Mouse (Mus musculus) myocyte (in vitro differentiated cells): ENCODE data around the gene Zxdc. TPM values are rescaled to one million over a fixed set of nuclear protein-coding genes. Genes with fewer than 3 reads are reported as not detected.

Experiments used
- H3K27me3 ChIP-seq: one replicate; pipeline ENCODE4 v1.6.1; 2011; ENCODE audit not compliant: control insufficient read depth, insufficient read depth, insufficient read length
- H3K36me3 ChIP-seq: one replicate; pipeline ENCODE4 v1.6.1; 2011; ENCODE audit not compliant: control insufficient read depth, insufficient read depth
- H3K4me2 ChIP-seq: one replicate; pipeline ENCODE4 v1.6.1; 2011; ENCODE audit warnings: low read depth, control low read depth
- H3K4me3 ChIP-seq: one replicate; pipeline ENCODE4 v1.5.1; 2011; ENCODE audit warnings: mild to moderate bottlenecking, control low read depth, moderate library complexity
- H3K79me2 ChIP-seq: one replicate; pipeline ENCODE4 v1.6.1; 2011; ENCODE audit not compliant: control insufficient read depth, insufficient read depth
- H3ac ChIP-seq: one replicate; pipeline ENCODE4 v1.6.1; 2011; ENCODE audit not compliant: control insufficient read depth, insufficient read length
- CEBPB ChIP-seq: IDR thresholded peaks from 2 replicates; pipeline ENCODE4 v1.6.1; 2011; ENCODE audit warnings: mild to moderate bottlenecking, moderate library complexity; ENCODE audit not compliant: poor library complexity, insufficient read depth, severe bottlenecking
- E2F4 ChIP-seq: IDR thresholded peaks from one replicate; pipeline ENCODE4 v1.6.1; 2011; ENCODE audit warnings: mild to moderate bottlenecking, control low read depth, moderate library complexity; ENCODE audit not compliant: insufficient read depth
- MAX ChIP-seq: IDR thresholded peaks from one replicate; pipeline ENCODE4 v1.6.1; 2011; ENCODE audit warnings: low read depth, mild to moderate bottlenecking, control low read depth
- MYOD1 ChIP-seq, 3 experiments: IDR thresholded peaks; one replicate each; pipeline ENCODE4 v1.6.1; 2011; ENCODE audit warnings: control low read depth in 2 of 3, low read depth in 2 of 3, mild to moderate bottlenecking in 2 of 3, moderate library complexity in 1 of 3; ENCODE audit not compliant: insufficient read length in 2 of 3, control insufficient read depth in 1 of 3
- MYOG ChIP-seq, 3 experiments: IDR thresholded peaks; one replicate each; pipeline ENCODE4 v1.6.1; 2011; ENCODE audit warnings: control low read depth in 2 of 3, low read depth in 2 of 3, mild to moderate bottlenecking in 2 of 3; ENCODE audit not compliant: insufficient read length in 2 of 3, control insufficient read depth in 1 of 3, insufficient read depth in 1 of 3
- POLR2A ChIP-seq: IDR thresholded peaks from one replicate; pipeline ENCODE4 v1.6.1; 2011; ENCODE audit warnings: low read depth, mild to moderate bottlenecking, control low read depth, moderate library complexity; ENCODE audit not compliant: insufficient read length
- POLR2AphosphoS2 ChIP-seq: IDR thresholded peaks from one replicate; pipeline ENCODE4 v1.6.1; 2011; ENCODE audit warnings: low read depth, control low read depth; ENCODE audit not compliant: insufficient read length
- REST ChIP-seq: IDR thresholded peaks from one replicate; pipeline ENCODE4 v1.6.1; 2011; ENCODE audit warnings: mild to moderate bottlenecking, control low read depth, moderate library complexity; ENCODE audit not compliant: insufficient read depth, insufficient read length
- SRF ChIP-seq: IDR thresholded peaks from one replicate; pipeline ENCODE4 v1.6.1; 2011; ENCODE audit warnings: low read depth; ENCODE audit not compliant: control insufficient read depth, insufficient read length
- TCF12 ChIP-seq: IDR thresholded peaks from one replicate; pipeline ENCODE4 v1.6.1; 2011; ENCODE audit warnings: mild to moderate bottlenecking, control low read depth; ENCODE audit not compliant: poor library complexity, insufficient read depth, severe bottlenecking
- TCF3 ChIP-seq: IDR thresholded peaks from one replicate; pipeline ENCODE4 v1.6.1; 2011; ENCODE audit warnings: low read depth, control low read depth; ENCODE audit not compliant: insufficient read length
- USF1 ChIP-seq: IDR thresholded peaks from one replicate; pipeline ENCODE4 v1.6.1; 2011; ENCODE audit warnings: low read depth, mild to moderate bottlenecking, control low read depth, moderate library complexity
- polyA plus RNA-seq: library from polyadenylated mRNA; unstranded; fragments of >200 nt; fragmentation: generic; extraction: Trizol; gene quantifications from one replicate; pipeline ENCODE4 v1.2.1, GENCODE M21; 2012; ENCODE audit warnings: missing spikeins

Zxdc gene
- polyA plus RNA-seq, 1 experiment = 7.6 TPM

DNA sequence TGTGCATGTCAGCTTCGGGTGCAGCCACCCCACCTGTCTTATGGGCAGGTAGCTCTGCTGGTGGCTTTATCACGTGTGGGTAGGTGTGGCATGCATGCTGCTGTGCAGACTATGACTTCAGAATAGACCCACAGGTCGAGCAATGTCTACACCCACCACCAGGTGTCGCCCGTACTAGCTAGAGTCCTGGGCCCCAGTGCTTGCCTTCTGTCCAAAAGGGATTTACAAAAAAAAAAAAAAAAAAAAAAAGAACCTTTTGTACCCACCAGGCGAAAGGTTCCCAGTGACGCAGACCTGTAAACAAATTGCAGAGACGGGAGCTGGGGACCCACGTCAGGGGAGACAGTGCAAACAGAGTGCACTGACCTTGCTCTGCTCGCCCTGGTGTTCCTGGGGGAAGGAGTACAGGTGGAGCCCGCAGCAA, 65.9 kb downstream of the Zxdc start:
- Histone ChIP-seq H3K36me3 (no peaks in the 10 kb centered on the region), H3K79me2 (no peaks in the 10 kb centered on the region), H3K27me3 (peaks cover 11% of the 10 kb centered on the region), H3K4me3 (no peak overlapping the region), H3K4me2 (no peak overlapping the region), H3ac (no peak overlapping the region)
- TF ChIP-seq REST (no peak), USF1 (no peak), MYOD1 (IDR thresholded peaks at IDR 0.05; ENCODE audit: control insufficient read depth in 1 of 3, insufficient read length in 2 of 3, low read depth in 2 of 3) (no peak), E2F4 (no peak), MYOG (IDR thresholded peaks at IDR 0.05; ENCODE audit: control insufficient read depth in 1 of 3, insufficient read depth in 1 of 3, insufficient read length in 2 of 3, low read depth in 2 of 3) (no peak), POLR2A (no peak), MAX (no peak), TCF12 (no peak), CEBPB (no peak), TCF3 (no peak), SRF (no peak), POLR2AphosphoS2 (no peak)

- Histone ChIP-seq H3K4me2 (no peak overlapping the region), H3K27me3 (peaks cover 10% of the 10 kb centered on the region), H3K79me2 (no peaks in the 10 kb centered on the region), H3K36me3 (no peaks in the 10 kb centered on the region), H3ac (no peak overlapping the region), H3K4me3 (no peak overlapping the region)
- TF ChIP-seq MYOG (IDR thresholded peaks at IDR 0.05; ENCODE audit: control insufficient read depth in 1 of 3, insufficient read depth in 1 of 3, insufficient read length in 2 of 3, low read depth in 2 of 3) = no peak
- TF ChIP-seq MAX = no peak
- TF ChIP-seq TCF12 = no peak
- TF ChIP-seq E2F4 = no peak
- no peak for TF ChIP-seq MYOD1 (IDR thresholded peaks at IDR 0.05; ENCODE audit: control insufficient read depth in 1 of 3, insufficient read length in 2 of 3, low read depth in 2 of 3)
- no peak for TF ChIP-seq POLR2A
- no peak for TF ChIP-seq POLR2AphosphoS2
- TF ChIP-seq USF1 = no peak
- TF ChIP-seq SRF = no peak
- TF ChIP-seq REST = no peak
- no peak for TF ChIP-seq CEBPB
- no peak for TF ChIP-seq TCF3
These were observed 67.1 kb downstream of the Zxdc start for GRCm38 (mm10) chr6:90436192-90436907.

DNA sequence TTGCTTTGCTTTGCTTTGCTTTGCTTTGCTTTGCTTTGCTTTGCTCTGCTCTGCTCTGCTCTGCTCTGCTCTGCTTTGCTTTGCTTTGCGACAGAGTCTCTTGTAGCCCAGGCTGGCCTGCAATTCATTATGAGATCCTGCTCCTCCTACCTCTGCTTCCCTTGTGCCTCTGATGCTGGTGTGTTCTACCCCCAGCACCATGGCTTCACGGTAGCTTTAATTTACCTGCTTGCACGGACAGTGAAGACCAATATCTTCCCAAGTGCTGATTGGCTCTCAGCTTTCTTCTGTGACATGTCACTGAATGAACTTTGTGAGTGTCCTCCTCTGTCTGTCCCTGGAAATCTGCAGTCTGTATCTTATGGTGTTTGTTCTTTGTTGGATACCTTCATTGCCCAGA, 67.7 kb downstream of the Zxdc start:
- Histone ChIP-seq H3K36me3 (no peaks in the 10 kb centered on the region), H3K27me3 (peaks cover 10% of the 10 kb centered on the region), H3K79me2 (no peaks in the 10 kb centered on the region), H3K4me3 (no peak overlapping the region), H3K4me2 (no peak overlapping the region), H3ac (no peak overlapping the region)
- TF ChIP-seq E2F4 (no peak), REST (no peak), MYOG (IDR thresholded peaks at IDR 0.05; ENCODE audit: control insufficient read depth in 1 of 3, insufficient read depth in 1 of 3, insufficient read length in 2 of 3, low read depth in 2 of 3) (no peak)

GRCm38 (mm10) chr6:90446883-90447282, 77.6 kb downstream of the Zxdc start:
- TF ChIP-seq USF1 (no peak), MYOD1 (IDR thresholded peaks at IDR 0.05; ENCODE audit: control insufficient read depth in 1 of 3, insufficient read length in 2 of 3, low read depth in 2 of 3) (no peak), SRF (no peak), E2F4 (no peak)
- Histone ChIP-seq H3ac (no peak overlapping the region), H3K36me3 (no peaks in the 10 kb centered on the region), H3K27me3 (peaks cover 6% of the 10 kb centered on the region), H3K4me2 (no peak overlapping the region), H3K79me2 (no peaks in the 10 kb centered on the region), H3K4me3 (no peak overlapping the region)

- H3K4me2 ChIP-seq = no peak overlapping the region
- no peak overlapping the region for H3ac ChIP-seq
- TF ChIP-seq E2F4 (no peak), SRF (no peak), CEBPB (no peak), MAX (no peak), USF1 (no peak), MYOD1 (IDR thresholded peaks at IDR 0.05; ENCODE audit: control insufficient read depth in 1 of 3, insufficient read length in 2 of 3, low read depth in 2 of 3) (no peak), TCF3 (no peak), POLR2A (no peak), MYOG (IDR thresholded peaks at IDR 0.05; ENCODE audit: control insufficient read depth in 1 of 3, insufficient read depth in 1 of 3, insufficient read length in 2 of 3, low read depth in 2 of 3) (no peak), REST (no peak), POLR2AphosphoS2 (no peak), TCF12 (no peak)
- no peaks in the 10 kb centered on the region for H3K36me3 ChIP-seq
- H3K27me3 ChIP-seq = peaks cover 6% of the 10 kb centered on the region
- H3K4me3 ChIP-seq = no peak overlapping the region
- H3K79me2 ChIP-seq = no peaks in the 10 kb centered on the region
These were observed 80.9 kb downstream of the Zxdc start for GRCm38 (mm10) chr6:90450179-90450578.
